Mouse (Mus musculus) fibroblast of lung, adult 2 months (primary cell): ENCODE measurements around the gene Smim9.
"Not testable (repeated sequence)": the region's sequence is repeated elsewhere in the genome, so short reads cannot be mapped to it uniquely, and the experiment has no call there.

Experiments
- DNase-seq: peaks from one replicate; pipeline ENCODE4 v3.0.0-alpha.2; 2011; ENCODE audit warnings: low read depth

Smim9 gene

DNA sequence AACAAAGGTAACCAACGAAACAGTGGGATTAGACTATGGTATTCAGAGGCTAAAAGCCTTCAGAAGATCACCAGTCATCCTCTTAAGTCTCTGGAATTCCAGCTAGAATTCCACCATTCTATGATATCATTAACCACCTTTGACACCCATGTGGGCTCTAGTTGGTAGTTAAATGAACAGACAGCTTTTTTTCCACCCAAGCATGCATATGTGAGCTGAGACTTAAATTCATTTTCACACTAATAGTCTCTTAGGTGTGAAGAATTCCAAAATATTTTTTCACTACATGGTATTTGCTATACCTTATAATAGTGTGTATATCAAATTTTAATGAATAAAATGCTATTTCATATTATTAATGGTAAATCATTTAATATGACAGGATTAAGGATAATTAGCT lies at the start of gene Smim9:
Smim9 (minus strand) TSS at position 101 of the 400 bp plus-strand sequence.
- DNase-seq = no peak

DNA sequence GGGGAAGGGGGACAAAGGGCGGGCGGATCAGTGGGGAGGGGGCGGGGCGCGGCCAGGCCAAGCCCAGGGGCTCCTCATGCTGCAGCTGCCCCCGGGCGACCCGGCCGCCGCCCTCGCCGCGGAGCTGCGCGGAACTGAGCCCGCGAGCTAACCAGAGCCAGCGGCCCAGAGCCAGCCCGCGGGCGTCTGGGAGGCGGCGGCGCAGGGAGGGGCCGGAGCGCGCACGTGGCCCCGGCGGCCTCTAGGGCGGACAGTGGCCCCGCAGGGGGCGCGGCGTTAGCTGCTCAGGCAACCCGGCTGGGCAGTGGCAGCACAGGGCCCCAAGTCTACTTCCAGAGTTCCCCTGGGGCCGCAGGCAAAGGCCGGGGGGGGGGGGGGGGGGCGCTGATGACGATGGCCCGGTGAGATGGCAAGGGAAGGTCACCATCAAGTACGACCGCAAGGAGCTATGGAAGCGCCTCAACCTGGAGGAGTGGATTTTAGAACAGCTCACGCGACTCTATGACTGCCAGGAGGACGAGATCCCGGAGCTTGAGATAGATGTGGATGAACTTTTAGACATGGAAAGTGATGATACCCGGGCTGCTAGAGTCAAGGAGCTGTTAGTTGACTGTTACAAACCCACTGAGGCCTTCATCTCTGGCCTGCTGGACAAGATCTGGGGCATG lies 7.9 kb downstream of the Smim9 start:
- DNase-seq = no peak

- DNase-seq = no peak
Measured at GRCm38 (mm10) chrX:75152249-75152648, 11.3 kb downstream of the Smim9 start.

DNA sequence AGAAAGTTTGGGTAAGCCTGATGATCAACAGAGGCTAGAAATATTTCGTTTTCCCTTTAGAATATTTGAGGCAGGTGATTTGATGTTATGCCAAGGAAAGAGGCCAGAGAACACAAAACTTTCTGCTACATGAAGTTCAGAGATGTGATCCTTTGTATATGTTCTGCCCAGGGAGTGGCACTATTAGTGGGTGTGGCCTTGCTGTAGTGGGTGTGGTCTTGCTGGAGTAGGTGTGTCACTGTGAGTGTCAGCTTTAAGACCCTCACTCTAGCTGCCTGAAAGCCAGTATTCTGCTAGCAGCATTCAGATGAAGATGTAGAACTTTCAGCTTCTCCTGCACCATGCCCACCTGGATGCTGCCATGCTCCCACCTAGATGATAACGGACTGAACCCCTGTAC lies 13.3 kb downstream of the Smim9 start:
- no peak for DNase-seq

DNA sequence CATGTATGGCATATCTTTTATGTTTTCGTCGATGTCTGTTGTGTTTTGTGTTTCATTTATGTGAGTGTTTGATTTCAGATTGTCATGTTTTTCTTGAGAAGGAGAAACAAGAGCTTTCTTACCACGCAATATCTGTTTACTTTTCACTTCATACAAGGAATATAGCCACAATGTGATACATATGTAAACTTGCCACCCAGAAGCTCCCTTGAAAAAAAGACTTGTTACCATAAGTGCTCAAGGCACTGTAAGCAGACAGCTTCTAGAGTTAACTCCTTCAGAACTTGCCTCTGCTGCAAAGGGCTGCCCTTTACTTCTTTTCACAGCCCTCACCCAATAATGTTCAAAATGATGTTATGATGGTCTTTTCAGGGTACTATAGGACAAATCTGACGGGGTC lies 15.2 kb downstream of the Smim9 start:
- no peak for DNase-seq

- not testable (repeated sequence) for DNase-seq
Measured at GRCm38 (mm10) chrX:75143124-75143555, 20.4 kb downstream of the Smim9 start.

DNA sequence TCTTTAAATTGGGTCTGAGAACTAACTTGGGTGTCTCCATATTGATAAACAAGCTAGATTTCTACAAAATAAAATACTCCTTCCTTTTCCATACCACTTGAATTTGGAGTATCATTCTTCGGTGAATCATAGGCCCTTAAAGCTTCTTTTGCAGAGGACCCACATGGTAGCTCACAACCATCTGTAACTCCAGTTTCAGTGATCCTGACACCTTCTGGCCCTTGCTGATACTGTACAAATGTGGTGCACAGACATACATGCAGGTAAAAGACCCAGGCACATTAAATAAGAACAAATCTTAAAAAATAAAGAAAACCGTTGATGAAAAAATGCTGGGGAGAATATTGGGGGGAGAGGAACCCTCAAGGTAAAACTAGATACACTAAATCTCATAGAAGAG lies 25.4 kb downstream of the Smim9 start:
- no peak for DNase-seq

DNA sequence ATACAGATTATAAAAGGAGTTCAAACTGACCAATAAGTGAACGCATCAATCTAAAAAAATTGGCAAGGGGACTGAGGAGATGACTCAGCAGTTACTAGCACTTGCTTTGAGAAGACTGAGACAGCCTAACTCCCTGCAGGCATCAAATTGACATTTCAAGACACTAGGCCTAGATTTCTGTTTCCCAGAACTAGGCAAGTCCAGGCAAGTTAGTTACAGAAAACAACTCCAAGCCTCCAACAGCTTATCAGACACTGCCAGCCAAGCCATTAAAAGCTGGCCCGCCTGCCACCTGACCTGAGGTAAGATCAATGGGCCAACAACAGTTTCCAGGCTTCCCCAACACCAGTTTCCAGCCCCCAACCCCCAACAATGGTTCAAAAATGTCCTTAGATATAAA lies 25.8 kb downstream of the Smim9 start:
- peak; percentile 40 for DNase-seq

GRCm38 (mm10) chrX:75136938-75137337 lies 26.6 kb downstream of the Smim9 start:
- no peak for DNase-seq

DNA sequence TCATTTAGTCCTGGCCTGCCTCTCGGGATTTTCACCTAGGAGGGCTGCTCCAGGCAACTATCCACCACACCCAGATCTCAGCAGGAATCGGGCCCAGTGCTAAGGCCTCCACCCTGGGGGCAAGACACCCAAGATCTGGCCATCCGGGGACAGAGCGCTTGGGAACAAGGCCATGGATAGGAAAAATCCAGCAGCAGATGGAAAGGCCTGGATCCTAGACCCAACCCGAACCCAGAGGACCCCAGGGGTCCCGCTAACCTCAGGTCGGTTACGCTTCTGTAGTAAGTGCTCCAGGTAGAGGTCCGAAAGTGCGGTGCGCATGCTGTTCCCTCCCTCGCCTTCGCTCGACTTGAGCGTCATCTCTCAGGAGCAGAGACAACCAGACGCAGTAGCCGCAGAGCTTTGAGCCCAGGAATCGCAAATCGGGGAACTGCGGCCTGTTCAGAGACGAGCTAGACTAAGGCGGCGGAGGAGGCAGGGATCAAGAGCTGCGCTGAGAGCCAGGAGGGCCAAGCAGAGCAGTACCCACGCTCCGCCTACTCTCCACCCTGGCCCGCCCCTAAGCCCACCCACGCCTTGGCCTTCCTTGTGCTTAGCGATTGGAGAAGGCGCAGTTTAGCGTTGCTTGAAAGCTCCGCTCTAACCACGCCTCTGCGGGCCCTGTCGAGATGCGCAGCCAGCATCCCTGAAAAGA lies 33.0 kb downstream of the Smim9 start, which contains the start of gene Mpp1:
Mpp1 (minus strand) TSS at position 550 of the 694 bp plus-strand sequence.
- DNase-seq = peak; percentile 64

- DNase-seq = no peak
Measured at GRCm38 (mm10) chrX:75129474-75129873, 34.1 kb downstream of the Smim9 start.

DNA sequence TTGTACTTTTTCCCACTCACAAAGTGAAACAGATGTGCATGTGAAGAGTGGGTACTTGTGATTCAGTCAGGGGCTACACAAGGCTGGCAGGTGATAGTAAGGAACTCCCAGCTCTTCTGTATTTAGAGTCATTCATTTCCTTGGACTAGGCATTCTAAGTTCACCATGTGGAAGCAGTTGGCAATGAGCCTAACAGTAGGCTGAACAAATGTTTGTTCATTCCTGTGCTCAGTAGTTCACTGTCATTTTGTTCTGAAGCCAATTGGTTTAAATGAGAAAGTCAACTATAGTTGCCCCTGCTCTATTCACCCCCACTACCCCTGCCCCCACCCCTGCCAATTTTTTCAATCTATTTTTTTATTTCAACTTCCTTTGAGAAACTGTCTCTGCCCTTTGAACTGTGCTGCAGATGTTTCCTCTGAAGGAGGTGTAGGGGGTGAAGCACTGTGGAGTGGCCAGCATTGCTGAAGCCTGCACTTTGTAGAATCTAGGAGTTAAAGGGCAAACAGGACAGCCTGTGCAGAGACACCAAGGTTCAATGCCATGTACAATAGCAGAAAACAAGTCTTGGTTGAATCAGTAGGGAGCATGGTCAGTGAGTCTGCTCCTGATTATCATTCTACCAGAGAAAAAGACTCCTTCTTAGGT lies 35.1 kb downstream of the Smim9 start:
- DNase-seq = no peak

- no peak for DNase-seq
Measured at GRCm38 (mm10) chrX:75126893-75127292, 36.7 kb downstream of the Smim9 start.

DNA sequence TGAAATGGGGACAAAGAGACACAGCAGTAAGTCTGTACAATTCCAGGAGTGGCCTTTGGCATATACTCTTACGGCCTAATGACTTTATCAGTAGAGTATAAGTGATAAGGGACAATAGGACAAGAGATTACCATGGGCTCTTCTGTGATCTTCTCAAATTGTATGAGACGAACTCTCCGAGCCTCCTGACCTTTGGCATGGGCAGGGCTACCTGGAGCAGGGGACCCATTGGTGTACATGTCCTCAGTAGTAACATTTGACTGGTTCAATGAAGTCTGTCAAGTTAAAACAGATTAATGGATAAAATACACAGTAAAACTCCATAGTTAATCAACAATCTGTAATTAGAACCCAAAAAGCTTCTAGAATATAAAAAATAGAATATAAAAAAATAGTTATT lies 38.0 kb downstream of the Smim9 start:
- DNase-seq = no peak

DNA sequence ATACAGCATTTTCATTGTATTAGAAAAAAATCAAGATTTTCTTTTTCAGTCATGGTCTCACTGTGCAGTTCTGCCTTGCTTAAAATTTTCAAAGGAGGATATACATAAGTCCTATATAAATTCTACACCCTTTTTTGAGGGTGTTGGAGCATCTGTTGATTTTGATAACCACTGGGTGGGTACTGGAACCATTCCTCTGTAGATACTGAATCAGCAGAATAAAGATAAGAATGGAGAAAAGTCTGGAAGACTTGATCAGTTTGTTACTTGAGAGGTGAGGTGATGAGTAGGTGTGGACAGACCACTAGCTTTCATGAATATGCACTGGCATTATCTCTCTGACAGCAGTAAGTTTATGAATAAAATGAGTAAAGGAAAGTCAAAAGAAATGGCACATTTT lies 48.0 kb downstream of the Smim9 start:
- DNase-seq = no peak

DNA sequence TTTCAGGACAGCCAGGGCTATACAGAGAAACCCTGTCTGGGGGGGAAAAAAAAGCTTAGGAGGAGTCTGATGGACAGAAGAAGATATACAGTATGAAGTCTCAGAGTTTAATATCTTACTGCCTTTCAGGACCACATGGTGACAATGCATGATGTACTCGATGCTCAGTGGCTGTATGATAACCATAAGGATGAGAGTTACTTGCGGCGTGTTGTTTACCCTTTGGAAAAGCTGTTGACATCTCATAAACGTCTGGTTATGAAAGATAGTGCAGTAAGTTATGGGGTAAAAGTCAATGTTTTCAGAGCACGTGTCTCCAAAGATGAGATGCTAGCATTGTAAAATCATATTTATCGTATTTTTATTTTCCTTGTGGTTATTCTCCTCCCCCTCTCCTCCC lies 61.3 kb downstream of the Smim9 start:
- no peak for DNase-seq

- no peak for DNase-seq
Measured at GRCm38 (mm10) chrX:75098799-75099198, 64.8 kb downstream of the Smim9 start.

DNA sequence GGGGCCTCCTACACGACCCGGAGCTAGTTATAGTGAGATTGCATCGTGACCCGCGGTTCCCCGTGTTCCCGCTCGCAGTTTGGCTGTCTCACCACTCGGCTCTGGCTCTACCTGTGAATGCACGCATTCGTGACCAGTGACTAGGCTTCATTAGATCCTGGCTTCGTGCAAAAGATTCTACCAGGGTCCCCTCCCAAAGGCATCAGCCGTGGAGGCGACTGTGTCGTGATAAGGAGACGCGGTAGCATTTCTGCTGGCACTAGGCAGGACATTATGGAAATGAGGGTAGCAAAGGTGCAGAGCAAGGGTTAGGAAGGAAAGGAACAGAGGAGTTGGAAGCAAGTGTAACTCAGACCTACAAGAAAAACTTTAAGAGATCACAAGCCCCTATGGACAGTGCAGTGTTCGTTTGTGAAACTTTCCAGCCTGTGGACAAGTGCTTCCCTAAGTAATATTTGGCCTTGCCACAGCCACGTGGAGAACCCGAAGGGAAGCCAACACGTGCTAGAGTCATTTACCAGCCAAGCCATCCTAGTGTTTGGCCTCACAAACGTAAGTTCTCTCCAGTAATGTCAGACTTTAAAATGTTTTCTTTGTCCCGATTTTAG lies 67.3 kb downstream of the Smim9 start:
- no peak for DNase-seq
